Mouse (Mus musculus) lung, postnatal 0 days (tissue): ENCODE measurements around the gene March9. TPM values are rescaled to one million over a fixed set of nuclear protein-coding genes. Genes with fewer than 3 reads are reported as not detected.
A peak's percentile ranks its signal among the peaks of the same experiment; 100 is the strongest.

Experiments
- ATAC-seq: fragments of 200-750 bp; cut with Nextera tagmentation; 2 replicates; pipeline ENCODE4 v1.8.0; 2017; ENCODE audit warnings: moderate library complexity
- DNase-seq: peaks from one replicate; pipeline ENCODE4 v3.0.0-alpha.2; 2016; ENCODE audit warnings: low spot score
- H3K27ac ChIP-seq: fragments of 300-500 bp; sonication (generic); 2 replicates; pipeline ENCODE4 v1.5.1; 2014; ENCODE audit warnings: antibody characterized with exemption, mild to moderate bottlenecking, low read length, mixed read lengths
- H3K27me3 ChIP-seq: fragments of 300-500 bp; sonication (generic); replicated peaks from 2 replicates; pipeline ENCODE4 v1.6.1; 2014; ENCODE audit warnings: low read length, mixed read lengths; ENCODE audit not compliant: insufficient read depth
- H3K36me3 ChIP-seq: fragments of 300-500 bp; sonication (generic); 2 replicates; pipeline ENCODE4 v1.6.1; 2014; ENCODE audit warnings: low read length, mixed read lengths; ENCODE audit not compliant: insufficient read depth
- H3K4me1 ChIP-seq: fragments of 300-500 bp; sonication (generic); 2 replicates; pipeline ENCODE4 v1.6.1; 2014; ENCODE audit warnings: antibody characterized with exemption, low read depth, low read length, mixed read lengths; ENCODE audit not compliant: insufficient read depth
- H3K4me2 ChIP-seq: fragments of 300-500 bp; sonication (generic); replicated peaks from 2 replicates; pipeline ENCODE4 v1.6.1; 2014; ENCODE audit warnings: low read depth, mild to moderate bottlenecking, low read length, moderate library complexity, mixed read lengths
- H3K4me3 ChIP-seq: fragments of 300-500 bp; sonication (generic); 2 replicates; pipeline ENCODE4 v1.5.1; 2014; ENCODE audit warnings: low read depth, low read length
- H3K9ac ChIP-seq: fragments of 300-500 bp; sonication (generic); replicated peaks from 2 replicates; pipeline ENCODE4 v1.6.1; 2014; ENCODE audit warnings: low read depth, mild to moderate bottlenecking
- H3K9me3 ChIP-seq: fragments of 300-500 bp; sonication (generic); 2 replicates; pipeline ENCODE4 v1.6.1; 2016; ENCODE audit warnings: low read length, mixed read lengths
- CTCF ChIP-seq: IDR thresholded peaks from 2 replicates; pipeline ENCODE4 v1.5.1; 2016; ENCODE audit warnings: antibody characterized with exemption, mild to moderate bottlenecking
- EP300 ChIP-seq: IDR thresholded peaks from 2 replicates; pipeline ENCODE4 v1.6.1; 2016; ENCODE audit warnings: antibody characterized with exemption, mild to moderate bottlenecking, control low read depth
- WGBS: fragments of 180-500 bp; shearing (Covaris S2); extraction: QIAGEN DNeasy Blood & Tissue Kit; methylation state at CpG from one replicate; pipeline ENCODE4 v1.1.7; 2014; 5-methylcytosine and 5-hydroxymethylcytosine counted together
- polyA plus RNA-seq: library from polyadenylated mRNA; unstranded; fragments of >200 nt; fragmentation: Nextera tagmentation; extraction: Ambion mirVana; gene quantifications from 2 replicates; pipeline ENCODE4 v1.2.1, GENCODE M21; 2015

Gene March9
- polyA plus RNA-seq, 1 experiment from 2014 or later = 0.86 TPM

DNA sequence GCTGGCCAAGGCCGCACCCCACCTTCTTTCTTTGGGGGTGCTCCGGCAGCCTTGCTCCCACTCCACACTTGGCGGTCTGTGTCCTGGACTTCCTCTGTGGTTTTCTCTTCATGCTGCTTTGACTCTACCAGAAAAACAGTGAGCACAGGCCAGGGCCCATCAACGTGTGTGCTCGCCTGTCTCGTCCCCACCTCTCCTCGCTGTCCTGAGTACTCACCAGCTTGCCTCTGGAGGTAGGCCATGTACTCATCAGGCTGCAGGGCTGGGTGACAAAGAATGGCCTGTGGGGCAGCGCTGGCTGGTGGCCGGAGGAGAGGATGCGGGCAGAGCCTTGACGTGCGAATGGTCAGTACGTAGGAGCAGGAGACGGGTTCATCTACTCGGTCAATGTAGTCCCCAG lies 39.9 kb upstream of the March9 start:
- no peak for DNase-seq
- WGBS = 89% methylated on average over 15 of the region's 15 CpGs
- ATAC-seq = no peak
- no peaks in the 10 kb centered on the region for H3K4me1 ChIP-seq
- no peak for TF ChIP-seq EP300
- TF ChIP-seq CTCF = no peak
- H3K9me3 ChIP-seq = no peaks in the 10 kb centered on the region
- H3K4me2 ChIP-seq = no peak overlapping the region
- no peaks in the 10 kb centered on the region for H3K27me3 ChIP-seq
- no peak overlapping the region for H3K4me3 ChIP-seq
- H3K36me3 ChIP-seq = peaks cover 20% of the 10 kb centered on the region
- H3K27ac ChIP-seq = no peak overlapping the region
- H3K9ac ChIP-seq = no peak overlapping the region

DNA sequence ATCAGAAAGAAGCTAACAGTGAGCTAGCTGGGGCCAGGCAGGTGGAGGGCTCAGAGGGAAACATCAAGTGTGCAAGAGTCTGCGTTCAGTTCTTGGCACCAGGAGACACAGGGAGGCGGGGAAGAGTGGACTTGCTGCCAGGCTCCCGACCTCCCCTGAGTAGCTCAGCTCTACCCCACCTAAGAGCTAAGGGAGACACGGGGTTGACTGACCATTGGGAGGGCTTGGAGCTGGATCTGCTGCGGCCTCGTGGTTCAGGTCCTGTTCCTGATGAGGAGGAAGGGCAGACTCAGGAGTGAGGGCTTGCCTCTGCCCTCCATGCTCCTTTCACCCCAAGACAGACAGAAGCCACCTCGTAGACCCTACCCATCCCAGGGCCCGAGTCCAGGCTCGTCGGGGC lies 39.2 kb upstream of the March9 start:
- H3K27me3 ChIP-seq = no peaks in the 10 kb centered on the region
- TF ChIP-seq CTCF (no peak), EP300 (no peak)
- DNase-seq = no peak
- WGBS = 87% methylated on average over 10 of the region's 10 CpGs
- peaks cover 20% of the 10 kb centered on the region for H3K36me3 ChIP-seq
- H3K27ac ChIP-seq = no peak overlapping the region
- no peaks in the 10 kb centered on the region for H3K4me1 ChIP-seq
- no peak overlapping the region for H3K4me2 ChIP-seq
- H3K9ac ChIP-seq = no peak overlapping the region
- no peaks in the 10 kb centered on the region for H3K9me3 ChIP-seq
- H3K4me3 ChIP-seq = no peak overlapping the region
- ATAC-seq = no peak

DNA sequence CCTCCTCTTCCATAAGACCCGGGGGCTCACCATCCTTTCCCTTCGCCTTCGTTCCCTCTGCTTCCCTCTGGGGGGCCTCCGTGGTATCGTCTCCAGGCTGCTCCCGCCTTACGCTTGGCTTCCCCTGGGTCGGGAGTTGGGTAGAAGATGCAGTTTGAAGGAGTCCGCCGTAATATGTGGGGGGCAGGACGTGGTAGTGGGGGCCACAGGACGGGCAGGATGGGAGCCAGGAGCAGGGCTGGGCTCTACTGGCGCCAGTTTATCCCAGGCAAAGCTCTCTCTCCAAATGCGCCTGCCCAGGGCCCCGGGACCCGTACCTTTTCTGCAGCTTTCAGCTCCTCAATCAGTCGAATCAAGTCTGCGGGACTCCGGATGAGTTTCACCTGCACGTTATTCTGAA lies 38.5 kb upstream of the March9 start:
- WGBS = 78% methylated on average over 20 of the region's 20 CpGs

DNA sequence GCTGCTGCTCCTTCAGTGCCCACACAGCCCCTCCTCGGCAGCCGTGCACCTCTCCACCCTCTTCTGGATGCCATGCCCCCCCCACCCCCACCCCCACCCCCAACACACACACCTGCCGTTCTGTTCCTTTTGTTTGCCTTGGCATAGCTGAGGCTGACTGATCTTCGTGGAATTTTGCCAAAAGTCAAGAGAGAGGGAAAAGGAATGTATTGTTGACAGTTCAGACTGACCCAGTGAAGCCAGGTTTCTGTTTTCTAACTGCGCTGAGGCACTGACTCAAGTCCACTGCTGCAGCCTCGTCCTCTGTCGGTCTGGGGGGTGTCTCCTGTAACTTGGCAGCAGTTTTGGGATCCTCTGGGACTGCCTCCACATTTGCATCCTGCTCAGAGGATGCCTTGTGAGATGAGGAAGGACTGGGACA lies 34.4 kb upstream of the March9 start:
- DNase-seq = peak; percentile 86
- ATAC-seq = peak; percentile 79
- 0 out of 2 replicates have a peak overlapping the region, but pooled peaks have one; percentile 14 for H3K4me2 ChIP-seq
- 20% methylated on average over 7 of the region's 7 CpGs for WGBS
- peaks cover 13% of the 10 kb centered on the region; the same call in 1 of the 2 replicates for H3K4me1 ChIP-seq
- H3K4me3 ChIP-seq = no peak overlapping the region
- peaks cover 32% of the 10 kb centered on the region for H3K27me3 ChIP-seq
- H3K27ac ChIP-seq = peak overlapping the region; percentile 59
- H3K9ac ChIP-seq = no peak overlapping the region
- peaks cover 18% of the 10 kb centered on the region for H3K36me3 ChIP-seq
- no peak for TF ChIP-seq CTCF
- TF ChIP-seq EP300 = peak; percentile 42; the same call in 1 of the 2 replicates
- no peaks in the 10 kb centered on the region for H3K9me3 ChIP-seq

More for the DNA sequence above, 38.5 kb upstream of the March9 start:
- Histone ChIP-seq H3K9ac (no peak overlapping the region), H3K9me3 (no peaks in the 10 kb centered on the region), H3K4me3 (no peak overlapping the region), H3K27me3 (no peaks in the 10 kb centered on the region), H3K4me1 (no peaks in the 10 kb centered on the region), H3K4me2 (no peak overlapping the region), H3K36me3 (peaks cover 20% of the 10 kb centered on the region), H3K27ac (no peak overlapping the region)
- DNase-seq = no peak
- no peak for TF ChIP-seq EP300
- TF ChIP-seq CTCF = no peak
- ATAC-seq = no peak

DNA sequence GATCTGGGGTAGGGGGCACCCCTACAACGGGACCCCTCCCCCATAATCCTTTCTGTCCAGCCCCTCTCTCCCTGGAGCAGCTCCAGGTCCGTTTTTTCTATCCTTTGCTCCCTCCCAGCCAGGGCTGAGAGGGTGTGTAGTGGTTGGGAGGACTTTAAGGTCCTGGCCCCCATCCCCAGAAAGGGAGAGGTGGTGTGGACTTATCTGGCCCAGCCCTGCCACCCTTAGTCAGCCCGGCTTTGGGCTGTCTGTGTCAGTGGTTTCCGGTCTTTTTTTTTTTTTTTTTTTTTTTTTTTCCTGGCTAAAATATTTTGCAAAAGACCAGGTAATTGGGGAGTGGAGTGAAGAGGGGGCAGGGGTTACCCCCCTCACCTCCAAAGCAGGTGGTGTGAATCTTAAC lies 32.8 kb upstream of the March9 start:
- H3K9ac ChIP-seq = no peak overlapping the region
- peaks cover 10% of the 10 kb centered on the region; the same call in 1 of the 2 replicates for H3K36me3 ChIP-seq
- H3K4me3 ChIP-seq = no peak overlapping the region
- H3K9me3 ChIP-seq = no peaks in the 10 kb centered on the region
- H3K4me1 ChIP-seq = peaks cover 13% of the 10 kb centered on the region; the same call in 1 of the 2 replicates
- peaks cover 32% of the 10 kb centered on the region for H3K27me3 ChIP-seq
- ATAC-seq (no peak), DNase-seq (no peak)
- H3K4me2 ChIP-seq = no peak overlapping the region
- 37% methylated on average over 4 of the region's 4 CpGs for WGBS
- H3K27ac ChIP-seq = no peak overlapping the region
- no peak for TF ChIP-seq EP300
- TF ChIP-seq CTCF = no peak

DNA sequence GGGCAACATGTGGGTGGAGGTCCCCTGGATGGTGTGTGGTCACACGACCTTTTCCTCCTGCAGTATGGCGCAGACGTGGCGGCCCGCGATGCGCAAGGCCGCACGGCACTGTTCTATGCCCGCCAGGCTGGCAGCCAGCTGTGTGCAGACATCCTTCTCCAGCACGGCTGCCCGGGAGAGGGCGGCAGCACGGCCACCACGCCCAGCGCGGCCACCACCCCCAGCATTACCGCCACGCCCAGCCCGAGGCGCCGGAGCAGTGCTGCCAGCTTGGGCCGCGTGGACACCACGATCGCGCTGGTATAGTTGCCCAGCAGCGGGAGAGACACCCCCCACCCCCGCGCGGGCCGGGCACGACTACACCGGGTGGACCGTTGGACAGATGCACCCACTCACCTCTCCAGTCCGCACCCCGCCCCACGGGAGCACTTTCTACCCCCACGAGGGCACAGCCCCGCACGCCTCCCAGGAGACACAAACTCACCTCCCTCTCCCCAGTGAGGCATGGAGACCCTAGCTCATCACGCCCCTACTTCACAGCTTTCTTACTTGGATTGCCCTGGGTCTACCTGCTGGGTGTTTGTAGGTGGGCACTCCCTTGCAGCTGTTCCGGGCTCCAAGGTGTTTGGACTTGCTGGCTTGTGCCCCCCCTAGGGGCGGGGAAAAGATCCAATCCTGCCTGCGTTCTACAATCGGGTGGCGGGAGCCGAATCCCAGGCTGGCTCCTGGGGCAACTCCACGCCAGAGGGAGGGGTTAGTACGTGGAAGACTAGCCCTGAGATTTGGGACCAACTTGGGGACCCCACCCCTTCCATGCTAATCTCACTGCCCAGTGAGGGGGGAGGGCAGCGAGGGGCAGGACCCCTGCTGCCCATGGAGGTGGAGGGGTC lies 31.8 kb upstream of the March9 start:
- H3K4me2 ChIP-seq = peak overlapping the region; percentile 47
- 15% methylated on average over 48 of the region's 51 CpGs for WGBS
- no peaks in the 10 kb centered on the region for H3K9me3 ChIP-seq
- peak overlapping the region; percentile 15; the same call in 1 of the 2 replicates for H3K4me3 ChIP-seq
- TF ChIP-seq CTCF = peak; percentile 34
- TF ChIP-seq EP300 = no peak
- peaks cover 13% of the 10 kb centered on the region; the same call in 1 of the 2 replicates for H3K4me1 ChIP-seq
- peak; percentile 46 for ATAC-seq
- H3K9ac ChIP-seq = no peak overlapping the region
- H3K36me3 ChIP-seq = peaks cover 3% of the 10 kb centered on the region; the same call in 1 of the 2 replicates
- H3K27me3 ChIP-seq = peaks cover 32% of the 10 kb centered on the region
- H3K27ac ChIP-seq = no peak overlapping the region
- DNase-seq = peak; percentile 55
